Mouse (Mus musculus) MEL-GATA-1-ER (cell line): ENCODE results near the gene 9330182L06Rik.

Source experiments
- DNase-seq: peaks from one replicate; pipeline ENCODE4 v3.0.0-alpha.2; 2012; ENCODE audit warnings: low read depth; ENCODE audit errors: extremely low read depth

Gene 9330182L06Rik

DNA sequence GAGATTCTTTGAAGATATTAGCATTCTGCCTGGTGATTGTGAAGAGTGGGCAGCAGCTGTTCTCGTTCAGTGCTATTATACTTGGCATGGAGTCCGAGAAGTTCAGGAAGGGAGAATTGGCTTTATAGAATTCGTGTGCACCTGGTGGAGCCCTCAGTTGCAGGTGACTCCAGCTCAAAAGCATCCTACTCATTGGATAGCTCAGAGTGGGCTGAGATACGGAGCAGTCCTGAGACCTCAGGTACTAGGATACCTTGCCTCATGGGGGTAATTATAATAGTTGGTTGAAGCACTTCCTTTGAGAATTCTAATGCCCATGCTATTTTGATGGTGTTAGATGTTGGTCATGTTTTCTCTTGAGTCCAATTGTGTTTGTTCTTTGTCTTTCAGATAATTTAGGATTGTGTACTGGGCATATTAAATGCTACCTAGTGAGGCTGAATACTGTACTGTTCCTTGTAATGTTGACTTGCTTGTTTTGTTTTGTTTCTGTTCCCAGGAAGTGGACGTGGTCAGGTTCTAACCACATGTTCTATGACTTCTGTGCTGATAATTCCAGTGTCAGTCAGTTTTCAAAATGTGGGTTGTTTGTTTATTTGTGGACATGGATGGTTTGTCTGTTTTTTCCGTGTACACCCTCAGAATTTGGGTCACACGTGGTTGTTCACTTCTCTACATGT is 96.2 kb downstream of the 9330182L06Rik start:
- no peak for DNase-seq

DNA sequence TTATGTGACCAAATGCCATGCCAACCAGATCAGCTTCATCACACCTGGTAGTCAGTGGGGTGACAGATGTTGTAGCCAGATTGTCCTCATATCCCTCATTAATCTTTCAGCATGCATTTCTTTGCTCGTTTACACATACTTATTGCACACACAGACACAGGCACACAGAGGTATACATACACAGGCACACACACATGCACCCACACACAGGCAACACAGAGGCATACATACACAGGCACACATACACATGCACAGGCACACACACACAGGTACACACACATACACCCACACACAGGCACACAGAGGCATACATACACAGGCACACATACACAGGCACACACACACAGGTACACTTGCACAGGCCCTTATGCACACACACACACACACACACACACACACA is 99.0 kb downstream of the 9330182L06Rik start:
- DNase-seq = no peak

DNA sequence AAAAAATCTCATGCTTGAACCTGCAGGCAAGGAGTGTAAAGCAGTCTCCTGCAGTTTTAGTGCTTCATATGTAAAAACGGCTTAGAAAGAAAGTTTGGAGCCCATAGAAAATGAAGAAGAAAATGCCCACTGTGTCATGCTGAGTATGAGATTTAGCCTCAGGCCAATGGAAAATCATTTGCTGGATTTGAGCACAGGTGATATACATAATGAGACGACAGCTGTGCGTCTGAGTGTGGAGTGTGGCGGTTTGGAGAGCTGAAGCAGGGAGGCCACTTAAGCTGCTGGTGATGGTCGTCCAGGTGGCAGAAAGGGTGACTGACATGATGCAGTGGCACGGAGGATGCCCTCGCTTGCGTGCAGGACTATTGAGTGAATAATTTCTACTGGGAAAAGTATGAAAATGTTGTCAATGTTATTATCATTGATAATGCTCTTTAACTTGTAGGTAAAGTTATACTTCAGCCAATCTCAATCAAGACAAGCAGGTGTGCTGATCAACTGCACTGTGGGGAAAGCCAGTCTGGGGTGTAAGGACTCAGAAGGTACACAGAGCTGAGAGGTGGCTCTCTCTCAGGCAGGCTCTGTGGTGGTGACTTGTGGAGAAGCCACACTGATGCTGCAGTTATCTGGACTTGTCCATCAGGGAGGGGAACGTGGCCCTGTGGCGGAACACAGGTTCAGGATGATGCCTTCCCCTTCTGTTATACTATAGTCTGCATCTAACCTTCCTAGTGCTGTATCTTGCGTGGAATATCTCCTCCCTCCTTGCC is 102.2 kb downstream of the 9330182L06Rik start:
- DNase-seq = no peak

DNA sequence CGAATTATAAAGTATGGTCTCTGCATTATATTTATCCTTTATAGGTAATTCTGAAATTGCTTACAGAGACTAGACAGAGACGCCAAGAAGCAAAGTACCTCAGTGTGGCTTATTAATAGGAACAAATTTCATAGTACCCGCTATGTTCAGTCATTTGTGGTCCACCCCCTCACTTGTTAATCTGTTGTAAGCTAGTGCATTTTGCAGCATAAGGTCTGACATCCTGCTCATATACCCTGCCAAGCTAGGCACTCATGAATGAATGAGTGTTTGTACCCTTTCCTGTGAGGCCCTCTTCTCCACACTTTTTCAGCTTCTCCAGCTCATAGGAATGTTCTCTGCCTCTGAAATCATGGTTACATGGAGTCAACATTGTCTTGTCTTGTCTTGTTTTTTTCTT is 105.2 kb downstream of the 9330182L06Rik start:
- DNase-seq = no peak

DNA sequence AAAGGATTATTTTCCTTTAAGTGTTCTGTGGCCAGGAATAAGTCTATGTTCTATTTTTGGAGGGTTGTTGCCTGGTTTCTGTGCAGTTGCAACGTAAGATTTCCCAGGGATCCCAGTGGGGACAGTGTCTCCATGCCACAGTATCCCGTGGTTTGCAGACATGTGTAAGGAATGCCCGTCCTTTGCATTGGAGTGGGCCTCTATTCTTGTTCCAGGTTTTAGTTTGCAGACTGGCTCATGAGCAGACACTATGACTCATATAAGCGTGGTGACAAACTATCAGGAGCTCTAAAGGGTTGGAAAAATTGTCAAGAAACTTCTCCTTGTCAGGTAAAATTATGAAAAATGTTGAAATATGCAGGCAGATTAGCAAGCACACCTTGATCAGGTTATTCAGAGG is 107.4 kb downstream of the 9330182L06Rik start:
- no peak for DNase-seq

DNA sequence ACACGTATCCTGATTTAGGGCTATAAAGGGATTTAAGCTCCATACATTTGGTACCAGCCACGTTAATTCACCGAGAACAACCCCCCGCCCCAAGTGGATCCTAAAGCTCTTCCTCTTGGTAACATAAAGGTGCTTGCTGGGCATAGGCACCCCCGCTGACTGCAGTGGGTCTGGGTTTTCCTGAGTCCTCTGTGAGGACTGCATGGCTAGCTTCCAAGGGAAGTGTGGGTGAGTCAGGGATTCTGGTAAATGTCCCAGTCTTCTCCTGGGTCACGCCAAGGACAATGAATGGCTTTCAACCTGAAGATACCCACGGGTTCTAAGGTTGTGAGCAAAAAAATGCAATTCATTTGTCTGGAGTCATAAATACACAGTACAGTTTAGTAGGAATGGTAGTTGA is 124.0 kb downstream of the 9330182L06Rik start:
- DNase-seq = no peak

DNA sequence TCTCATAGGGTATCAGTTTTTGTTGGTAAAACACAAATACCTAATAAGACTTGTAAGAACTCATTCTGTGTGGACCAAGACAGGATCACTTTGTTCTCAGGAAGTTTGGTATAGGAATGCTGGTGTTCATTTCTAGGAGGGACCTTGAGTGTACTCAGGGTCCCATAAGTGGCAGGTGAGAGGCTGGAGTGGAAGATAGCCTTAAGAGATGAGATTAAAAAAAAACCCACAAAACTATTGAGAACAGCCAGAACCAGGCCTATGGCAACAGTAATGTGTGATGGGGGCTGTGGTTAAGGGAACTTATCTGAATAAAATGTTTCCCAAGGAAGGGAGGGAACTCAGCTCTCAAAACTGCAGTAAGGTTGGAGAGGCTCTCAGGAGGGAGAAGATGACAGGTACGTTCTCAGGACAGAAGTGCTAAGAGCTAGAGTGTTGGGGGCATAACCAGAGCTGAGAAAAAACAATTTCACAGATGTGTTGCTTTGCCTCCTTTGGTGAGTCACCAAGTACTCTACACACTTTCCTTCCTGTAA is 126.0 kb downstream of the 9330182L06Rik start:
- no peak for DNase-seq

DNA sequence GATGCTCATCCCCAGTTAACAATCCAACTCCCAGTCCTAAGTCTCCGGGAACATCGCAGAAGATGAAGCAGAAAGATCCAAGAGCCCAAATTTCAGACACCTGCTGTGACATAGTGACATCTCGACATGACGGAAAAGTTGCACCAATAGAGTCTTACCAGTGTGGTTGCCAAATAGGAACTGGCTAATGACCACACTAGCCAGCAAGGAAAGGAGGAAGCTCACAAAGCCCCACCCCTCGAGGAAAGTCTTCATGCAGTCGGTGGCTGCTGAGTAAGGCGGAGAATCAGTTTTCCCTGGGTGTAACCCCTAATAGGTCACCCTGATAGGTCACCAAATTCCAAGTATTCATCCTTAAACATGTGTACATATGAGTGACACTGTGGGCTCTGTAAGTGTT is 151.2 kb downstream of the 9330182L06Rik start:
- DNase-seq = no peak

DNA sequence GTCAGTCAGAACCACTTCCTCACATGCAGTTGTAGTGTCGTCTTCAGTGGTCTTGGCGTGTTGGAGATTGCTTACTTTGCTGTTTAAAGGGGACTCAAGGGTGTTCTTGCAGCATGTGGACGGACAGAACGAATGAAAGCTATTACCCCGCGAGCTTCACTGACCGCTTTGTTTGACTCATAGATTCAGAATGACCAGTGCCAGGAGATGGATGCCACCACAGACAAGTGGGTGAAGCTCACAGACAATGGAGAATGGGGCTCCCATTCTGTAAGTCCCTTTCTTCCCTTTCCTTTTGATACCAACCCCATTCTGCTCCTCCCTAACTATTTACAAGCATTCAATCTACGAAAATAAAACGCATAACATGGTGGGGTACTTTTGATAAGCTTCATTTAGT is 151.9 kb downstream of the 9330182L06Rik start:
- DNase-seq = no peak

DNA sequence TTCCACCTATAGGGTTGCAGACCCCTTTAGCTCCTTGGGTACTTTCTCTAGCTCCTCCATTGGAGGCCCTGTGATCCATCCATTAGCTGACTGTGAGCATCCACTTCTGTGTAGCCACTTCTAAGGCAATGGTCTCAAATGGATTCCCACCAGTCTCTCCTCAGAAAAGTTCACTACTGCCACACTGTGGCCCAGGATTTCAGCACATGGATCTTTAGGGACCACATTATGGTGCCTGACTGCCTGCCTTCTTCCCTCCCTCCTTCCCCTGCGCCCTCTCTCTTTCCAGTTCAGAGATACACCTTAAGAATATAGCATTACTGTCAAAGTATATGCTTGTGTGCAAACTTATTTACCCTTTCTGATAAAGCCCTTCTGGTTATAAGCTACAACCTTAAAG is 154.0 kb downstream of the 9330182L06Rik start:
- no peak for DNase-seq

DNA sequence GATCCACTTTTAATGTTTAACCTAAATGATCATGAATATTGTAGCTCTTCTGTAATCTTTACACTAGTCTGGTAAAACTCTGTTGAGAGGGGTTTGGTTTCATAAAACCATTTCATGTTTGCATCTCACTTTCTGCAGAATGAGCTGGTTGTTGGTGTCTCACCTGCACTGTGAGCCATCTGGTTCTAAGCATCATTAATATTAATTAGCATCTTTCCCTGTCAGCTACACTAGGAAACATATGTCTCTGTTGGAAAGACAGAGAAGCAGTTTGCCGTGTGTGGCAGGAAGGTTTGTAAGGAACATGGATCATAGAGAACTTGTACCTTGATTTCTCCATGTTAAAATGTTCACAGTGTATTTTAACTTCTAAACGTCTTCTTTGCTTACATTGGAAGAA is 158.5 kb downstream of the 9330182L06Rik start:
- no peak for DNase-seq

DNA sequence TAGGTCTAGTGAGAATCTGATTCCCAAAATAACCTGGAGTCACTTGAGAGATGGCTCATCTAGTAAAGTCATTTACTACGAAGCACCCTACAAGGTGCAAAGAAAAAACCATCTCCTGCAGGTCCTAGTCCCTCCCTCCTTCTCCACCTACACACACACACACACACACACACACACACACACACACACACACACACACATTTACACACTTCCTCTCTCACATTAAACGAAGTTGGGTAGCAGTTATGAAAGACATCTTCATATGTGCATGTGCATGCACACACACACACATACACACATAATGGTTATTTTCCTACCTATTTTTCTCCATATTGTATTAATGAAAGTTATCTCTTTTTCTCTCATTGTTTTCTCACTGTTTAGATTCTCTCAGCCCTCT is 161.2 kb downstream of the 9330182L06Rik start:
- DNase-seq = no peak

DNA sequence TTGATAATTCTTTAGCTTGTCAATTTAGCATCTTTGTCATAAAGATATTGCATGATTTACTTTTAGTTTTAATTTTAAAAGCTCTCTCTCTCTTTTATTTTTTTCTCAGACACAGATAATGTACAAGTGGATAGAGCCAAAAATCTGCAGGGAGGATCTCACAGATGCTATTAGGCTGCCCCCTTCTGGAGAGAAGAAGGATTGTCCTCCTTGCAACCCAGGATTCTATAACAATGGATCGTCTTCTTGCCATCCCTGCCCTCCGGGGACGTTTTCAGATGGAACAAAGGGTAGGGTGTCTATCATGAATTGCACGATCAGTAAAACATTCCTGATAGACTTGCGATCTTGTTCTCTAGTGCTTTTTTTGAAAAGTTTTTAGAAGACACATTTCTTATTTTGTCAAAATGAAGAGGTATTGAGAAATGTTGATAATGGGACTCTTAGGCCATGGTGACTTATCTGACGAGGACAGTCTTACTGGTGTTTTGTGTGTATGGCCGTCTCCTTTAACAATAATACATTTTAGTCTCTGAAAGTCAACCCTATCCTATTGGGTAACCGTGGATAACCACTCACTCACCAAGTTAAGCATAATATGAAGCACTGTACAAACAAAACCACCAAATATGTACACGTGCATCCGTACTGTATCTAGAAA is 161.8 kb downstream of the 9330182L06Rik start:
- peak; percentile 1 for DNase-seq

DNA sequence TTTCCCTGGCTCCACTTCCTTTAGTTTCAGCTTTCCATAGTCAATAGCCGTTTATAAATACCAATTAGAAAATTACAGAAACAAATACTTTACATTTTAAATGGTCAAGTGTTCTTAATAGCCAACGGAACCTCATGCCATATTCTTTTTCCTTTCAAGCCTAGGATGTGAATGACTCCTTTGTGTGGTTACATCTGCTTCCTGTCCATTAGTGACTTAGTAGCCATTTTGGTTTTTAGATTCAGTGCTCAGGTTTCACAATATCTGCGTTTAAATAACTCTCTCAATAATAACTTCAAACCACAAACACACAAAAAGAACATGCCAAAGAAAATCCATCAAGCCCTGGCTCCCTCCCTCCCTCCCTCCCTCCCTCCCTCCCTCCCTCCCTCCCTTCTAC is 162.8 kb downstream of the 9330182L06Rik start:
- no peak for DNase-seq

DNA sequence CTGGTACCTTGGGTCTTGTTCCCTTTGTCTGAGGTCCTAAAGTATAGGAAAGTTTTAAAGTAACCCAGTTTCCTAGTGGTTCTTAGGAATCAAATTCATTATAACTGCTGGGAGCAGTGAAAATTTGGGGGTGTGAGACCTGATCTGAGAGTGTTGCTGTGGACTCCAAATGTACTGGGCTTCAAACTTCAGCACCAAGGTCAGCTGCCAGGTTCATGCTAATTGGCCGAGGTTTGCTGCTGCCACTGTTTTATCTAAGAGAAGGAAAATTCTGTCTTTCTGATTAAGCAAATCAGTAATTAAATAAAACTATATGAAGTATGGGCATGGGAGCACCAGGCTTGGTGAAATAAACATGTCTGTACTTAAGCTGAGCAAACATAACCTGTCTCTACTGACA is 180.2 kb downstream of the 9330182L06Rik start:
- no peak for DNase-seq

DNA sequence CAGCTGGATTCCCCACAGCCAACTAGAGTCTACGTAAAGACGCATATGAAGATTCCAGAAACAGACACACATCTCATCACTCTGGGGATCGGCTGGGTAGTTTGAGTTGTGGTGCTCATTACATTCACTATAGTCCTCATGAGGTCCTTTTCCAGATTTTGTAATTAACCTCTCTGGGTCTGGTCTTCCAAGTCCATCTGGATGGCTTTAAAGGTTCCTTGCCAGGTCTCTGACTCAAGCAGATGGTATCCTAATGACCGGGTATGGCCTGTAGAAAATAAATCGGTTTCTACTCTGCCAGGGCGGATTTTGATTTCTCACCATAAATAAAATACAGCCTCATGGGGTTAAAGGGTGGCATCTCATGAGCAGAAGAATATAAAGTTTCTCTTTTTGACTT is 183.0 kb downstream of the 9330182L06Rik start:
- no peak for DNase-seq

DNA sequence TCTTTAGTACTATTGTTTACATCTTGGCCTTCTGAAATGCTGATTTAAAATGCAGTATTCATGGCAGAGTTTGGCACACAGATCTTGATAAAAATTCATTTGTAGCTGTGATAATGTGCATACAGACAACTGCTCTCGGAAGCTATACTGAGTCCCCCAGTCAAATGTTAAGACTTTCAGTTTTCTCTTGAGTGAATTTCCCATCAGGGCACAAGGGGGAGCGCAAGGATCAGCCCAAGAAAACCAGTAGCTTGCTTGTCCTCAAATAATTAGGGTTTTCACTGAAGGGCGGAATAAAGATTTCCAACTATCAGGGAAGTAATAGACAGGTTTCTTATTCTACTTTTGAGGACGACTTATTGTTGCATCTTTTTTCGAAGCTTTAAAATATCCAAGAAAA is 183.7 kb downstream of the 9330182L06Rik start:
- no peak for DNase-seq

DNA sequence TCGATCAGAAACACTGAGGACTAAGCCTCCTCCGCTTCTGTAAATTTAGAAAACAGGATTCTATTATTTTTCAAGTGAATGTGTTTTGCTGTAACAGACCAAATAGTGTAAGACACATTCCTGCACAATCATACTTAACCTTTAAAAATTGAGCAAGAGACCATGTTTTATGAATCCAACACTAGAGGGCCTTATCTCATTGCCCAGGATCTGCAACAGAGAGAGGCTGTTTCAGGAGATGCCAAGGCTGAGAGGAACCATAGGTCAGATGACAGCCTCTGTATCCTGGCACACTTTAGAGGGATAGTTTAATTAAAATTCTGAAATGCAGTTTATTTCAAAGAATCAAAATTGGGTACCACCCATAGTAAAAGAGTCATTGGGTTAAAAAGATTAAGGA is 187.4 kb downstream of the 9330182L06Rik start:
- DNase-seq = no peak

DNA sequence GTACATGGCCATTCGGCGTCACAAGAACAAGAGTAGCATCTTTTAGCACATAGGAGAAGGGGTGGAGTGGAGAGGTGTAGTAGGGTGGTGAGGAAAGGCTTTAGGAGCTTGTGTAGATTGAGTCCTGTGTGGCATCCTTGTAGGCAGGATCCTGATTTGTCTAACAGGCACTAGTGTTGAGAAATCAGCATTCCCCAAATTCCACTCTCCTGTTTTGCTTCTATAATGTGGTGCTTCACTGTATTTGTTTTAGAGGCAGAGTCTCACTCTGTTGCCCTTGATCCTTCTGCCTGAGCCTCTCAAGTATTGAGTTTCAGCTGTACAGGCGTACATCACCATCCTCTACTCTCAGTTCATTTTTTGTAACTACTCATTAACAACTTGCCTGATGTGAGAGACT is 211.7 kb downstream of the 9330182L06Rik start:
- no peak for DNase-seq

DNA sequence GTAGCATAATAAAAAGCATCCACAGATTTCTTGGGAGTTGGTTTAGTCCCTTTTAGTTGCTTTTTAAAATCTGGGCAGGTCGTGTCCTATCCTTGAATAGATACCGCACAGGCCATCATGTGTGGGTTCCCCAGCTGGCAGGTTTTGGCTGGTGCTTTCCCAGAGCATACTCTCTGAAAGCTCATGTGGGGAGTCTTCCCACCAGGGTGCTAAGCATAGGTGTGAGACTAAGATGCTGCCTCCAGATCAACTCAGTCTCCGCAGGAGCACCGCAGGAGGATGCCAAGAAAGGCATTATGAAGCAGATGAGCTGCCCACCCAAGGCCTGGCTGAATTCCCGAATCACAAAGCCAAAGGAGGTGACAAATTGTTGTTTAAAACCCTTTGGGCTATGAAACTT is 229.5 kb downstream of the 9330182L06Rik start:
- DNase-seq = no peak

DNA sequence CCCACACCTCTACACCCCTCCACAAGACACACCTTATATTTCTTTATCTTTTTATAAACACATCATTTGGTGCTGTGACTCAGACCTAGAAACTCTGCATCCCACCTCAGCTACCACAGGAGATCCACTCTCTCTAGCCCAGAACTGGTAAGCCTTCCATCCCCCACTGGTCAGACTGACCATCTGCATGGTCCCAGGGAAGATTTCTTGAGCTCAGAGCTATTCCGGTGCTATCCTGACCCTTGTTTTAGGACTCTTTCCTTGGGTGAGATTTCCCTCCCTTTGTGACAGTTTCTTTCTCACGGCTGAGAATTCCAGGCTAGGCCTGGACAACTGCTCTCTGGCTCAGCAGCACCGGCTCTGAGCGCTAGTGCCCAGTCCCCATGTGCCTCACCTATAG is 231.3 kb downstream of the 9330182L06Rik start:
- no peak for DNase-seq

DNA sequence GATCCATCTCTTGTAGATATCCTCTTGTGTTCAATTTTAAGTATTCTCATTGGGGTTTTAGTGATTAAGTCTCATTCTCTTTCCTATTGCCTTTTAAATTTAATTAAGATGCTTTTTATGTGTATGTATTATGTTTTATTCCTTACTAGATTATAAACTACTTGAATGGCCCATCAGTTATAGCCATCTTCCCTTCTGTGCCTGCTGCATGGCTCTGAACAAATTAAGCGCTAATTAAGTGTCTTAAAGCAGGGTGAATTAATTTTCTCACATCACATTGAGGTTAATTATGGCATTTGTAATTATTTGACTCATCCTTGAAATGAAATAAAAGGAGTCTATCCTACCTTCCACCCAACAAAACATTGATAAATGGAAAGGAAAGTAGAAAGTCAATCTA is 245.1 kb downstream of the 9330182L06Rik start:
- DNase-seq = no peak
